In genomic region chr3:142085938-142086337, GRCm38 (mm10) we compare ENCODE assay signal across 25 mouse cellular contexts.
"Had no signal": no experiment of that assay in that cellular context is flagged by ENCODE, and none has a peak within 500 bp of the region (broad histone marks: within the 10 kb centered on the region; RNA-seq: fewer than 3 reads in every experiment).

No protein-coding gene starts in this region.

- H3K36me3 ChIP-seq: heart, embryonic 13.5 days; heart, embryonic 15.5 days; hindbrain, embryonic 13.5 days; hindbrain, embryonic 15.5 days; kidney, embryonic 15.5 days; limb, embryonic 10.5 days; limb, embryonic 12.5 days; liver, embryonic 13.5 days had no signal

- DNase-seq: gastrocnemius, postnatal 14 days; gastrocnemius, postnatal 36 days; heart, adult 11 months; heart, adult 2 months; heart, postnatal 14 days; heart, postnatal 36 days; kidney, adult 11 months; kidney, adult 2 months; kidney, adult 9 months; kidney, postnatal 14 days; kidney, postnatal 36 days; layer of hippocampus, adult 9-11 months; layer of hippocampus, postnatal 36 days; liver; liver, embryonic 13.5 days had no signal

- H3K9me3 ChIP-seq: heart, embryonic 13.5 days; heart, embryonic 15.5 days; hindbrain, embryonic 13.5 days; hindbrain, embryonic 15.5 days; kidney, embryonic 15.5 days; limb, embryonic 10.5 days; limb, embryonic 12.5 days; liver, embryonic 13.5 days had no signal

- ATAC-seq: hindbrain, postnatal 0 days; intestine, embryonic 16.5 days had no signal

- H3K4me3 ChIP-seq: heart, adult 2 months; heart, embryonic 13.5 days; heart, embryonic 15.5 days; hindbrain, embryonic 13.5 days; hindbrain, embryonic 15.5 days; kidney, embryonic 15.5 days; limb, embryonic 10.5 days; limb, embryonic 12.5 days; liver, embryonic 13.5 days had no signal

- H3K4me1 ChIP-seq: heart, embryonic 13.5 days; heart, embryonic 15.5 days; hindbrain, embryonic 13.5 days; hindbrain, embryonic 15.5 days; liver, embryonic 13.5 days had no signal

- H3K27me3 ChIP-seq: heart, embryonic 13.5 days; heart, embryonic 15.5 days; hindbrain, embryonic 13.5 days; hindbrain, embryonic 15.5 days; kidney, embryonic 15.5 days; liver, embryonic 13.5 days had no signal

- H3K27ac ChIP-seq: heart, adult 2 months; heart, embryonic 13.5 days; heart, embryonic 15.5 days; hindbrain, embryonic 13.5 days; hindbrain, embryonic 15.5 days; hindbrain, postnatal 0 days; kidney, embryonic 15.5 days; kidney, postnatal 0 days; limb, embryonic 10.5 days; limb, embryonic 12.5 days; liver, embryonic 13.5 days had no signal
